Mouse (Mus musculus) E14TG2a.4 (cell line): ENCODE data around the gene Ogfod1.

Source experiments
- NANOG ChIP-seq: IDR thresholded peaks from 2 replicates; pipeline ENCODE4 v1.6.1; 2014; ENCODE audit warnings: borderline replicate concordance, low read length, mixed read lengths
- POU5F1 ChIP-seq: IDR thresholded peaks from 2 replicates; pipeline ENCODE4 v1.6.1; 2014; ENCODE audit warnings: low read length, borderline replicate concordance

DNA sequence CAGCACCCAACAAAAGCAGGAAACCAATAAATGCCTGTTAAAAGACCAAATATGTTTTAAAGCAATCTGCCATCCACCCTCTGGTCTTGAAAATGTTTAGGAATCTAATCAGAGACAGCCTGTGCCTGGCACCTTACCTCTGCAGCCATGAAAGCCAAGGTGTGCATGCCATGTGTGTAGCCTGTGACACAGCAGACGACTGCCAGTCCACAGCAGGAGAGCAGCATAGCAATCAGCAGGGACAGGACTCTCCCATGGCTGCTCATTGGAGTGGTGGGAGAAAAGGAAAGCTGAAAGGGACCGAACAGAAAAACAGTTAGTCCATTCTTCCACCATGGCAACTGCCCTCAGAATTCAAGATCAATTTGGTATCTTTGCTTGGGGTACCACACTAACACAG lies 38.0 kb upstream of the Ogfod1 start:
- no peak for TF ChIP-seq POU5F1
- TF ChIP-seq NANOG: no peak
